Mouse (Mus musculus) spleen, adult 2 months (tissue): ENCODE results near the gene Gpbp1. TPM values are rescaled to one million over a fixed set of nuclear protein-coding genes. Genes with fewer than 3 reads are reported as not detected.

Experiments
- DNase-seq, 2 experiments: peaks; one replicate each; pipeline versions ENCODE4 v3.0.0 to v3.0.0-alpha.2; 2012 to 2021; ENCODE audit warnings: low spot score in 2 of 2, low read depth in 1 of 2
- H3K27ac ChIP-seq: fragments of 200-500 bp; 2 replicates; pipeline ENCODE4 v1.5.1; 2012; ENCODE audit warnings: low read length, inconsistent platforms; ENCODE audit not compliant: insufficient read depth
- H3K27me3 ChIP-seq: fragments of 200-500 bp; 2 replicates; pipeline ENCODE4 v1.6.1; 2012; ENCODE audit warnings: mild to moderate bottlenecking, moderate library complexity, low read length, inconsistent platforms; ENCODE audit not compliant: control insufficient read depth, insufficient read depth
- H3K36me3 ChIP-seq: fragments of 200-500 bp; 2 replicates; pipeline ENCODE4 v1.6.1; 2012; ENCODE audit warnings: mild to moderate bottlenecking, low read length, inconsistent platforms; ENCODE audit not compliant: control insufficient read depth, insufficient read depth
- H3K4me1 ChIP-seq: fragments of 200-500 bp; 2 replicates; pipeline ENCODE4 v1.6.1; 2011; ENCODE audit warnings: inconsistent platforms; ENCODE audit not compliant: control insufficient read depth, insufficient read depth, insufficient read length
- H3K4me3 ChIP-seq: fragments of 200-500 bp; 2 replicates; pipeline ENCODE4 v1.5.1; 2011; ENCODE audit warnings: mild to moderate bottlenecking, inconsistent platforms; ENCODE audit not compliant: insufficient read depth, insufficient read length; ENCODE audit errors: extremely low read depth
- CTCF ChIP-seq: fragments of 200-500 bp; IDR thresholded peaks from 2 replicates; pipeline ENCODE4 v1.5.1; 2011; ENCODE audit warnings: mild to moderate bottlenecking, inconsistent platforms; ENCODE audit not compliant: insufficient read depth, insufficient read length, insufficient replicate concordance; ENCODE audit errors: extremely low read depth
- POLR2A ChIP-seq: fragments of 200-500 bp; IDR thresholded peaks from 2 replicates; pipeline ENCODE4 v1.6.1; 2011; ENCODE audit warnings: low read depth, low read length, inconsistent platforms
- WGBS: fragments of 180-500 bp; shearing (Covaris S2); methylation state at CpG from one replicate; pipeline ENCODE4 v1.1.7; 2018; 5-methylcytosine and 5-hydroxymethylcytosine counted together
- polyA plus RNA-seq: library from polyadenylated mRNA; depleted of rRNA; stranded (reverse); fragments of >200 nt; gene quantifications from 2 replicates; pipeline ENCODE4 v1.2.3, GENCODE M21; 2012

Gene Gpbp1
- polyA plus RNA-seq, 1 experiment, result 1.7 TPM

DNA sequence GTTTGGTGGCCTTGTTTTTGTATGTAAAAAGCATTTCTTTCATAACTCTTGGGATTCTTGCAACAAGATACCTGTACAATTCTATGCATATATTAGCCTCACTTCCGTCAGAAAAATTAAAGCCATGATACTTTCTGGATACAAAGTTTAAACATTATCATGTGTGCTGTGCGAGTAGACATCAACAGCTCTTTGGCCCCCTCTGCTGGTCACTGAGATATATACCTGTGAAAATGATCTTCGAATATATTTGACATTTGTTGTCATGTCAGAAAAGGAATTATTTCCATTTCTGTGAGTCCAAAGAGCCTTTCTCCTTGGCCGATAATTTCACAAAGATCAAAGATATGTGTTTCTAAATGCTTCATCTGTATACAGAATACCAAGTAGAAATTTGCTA is 76.8 kb downstream of the Gpbp1 start:
- 22% methylated on average over 4 of the region's 4 CpGs for WGBS
- H3K4me1 ChIP-seq, result no peaks in the 10 kb centered on the region
- no peak overlapping the region for H3K4me3 ChIP-seq
- no peak overlapping the region for H3K27ac ChIP-seq
- no peaks in the 10 kb centered on the region for H3K36me3 ChIP-seq
- peak; percentile 26; the same call in 1 of the 2 replicates for TF ChIP-seq CTCF
- TF ChIP-seq POLR2A, result no peak
- no peaks in the 10 kb centered on the region for H3K27me3 ChIP-seq
- peak; percentile 15 to 50 for DNase-seq

DNA sequence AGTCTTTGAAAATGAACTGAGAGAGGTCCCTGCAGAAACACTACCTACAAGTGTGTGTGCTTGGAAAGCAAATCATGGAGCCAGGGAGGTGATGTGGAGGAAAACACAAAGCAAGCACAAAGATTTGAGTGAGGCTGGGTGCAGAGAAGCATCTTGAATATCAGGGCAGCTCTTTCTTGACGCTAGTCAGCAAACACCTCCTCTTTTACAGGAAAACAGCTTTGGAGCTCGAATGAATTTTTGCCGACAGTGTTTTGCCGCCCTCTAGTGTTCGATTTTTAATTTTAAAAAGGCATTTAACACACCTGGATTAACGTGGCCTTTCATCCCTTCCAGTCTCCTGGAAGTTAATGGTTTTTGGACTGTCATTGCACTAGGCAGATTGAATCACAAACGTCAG is 79.1 kb downstream of the Gpbp1 start:
- Histone ChIP-seq H3K4me1 (no peaks in the 10 kb centered on the region), H3K27ac (no peak overlapping the region), H3K36me3 (no peaks in the 10 kb centered on the region), H3K27me3 (no peaks in the 10 kb centered on the region), H3K4me3 (no peak overlapping the region)
- no peak for DNase-seq
- TF ChIP-seq POLR2A (no peak), CTCF (no peak)
- 2% methylated on average over 7 of the region's 7 CpGs for WGBS

DNA sequence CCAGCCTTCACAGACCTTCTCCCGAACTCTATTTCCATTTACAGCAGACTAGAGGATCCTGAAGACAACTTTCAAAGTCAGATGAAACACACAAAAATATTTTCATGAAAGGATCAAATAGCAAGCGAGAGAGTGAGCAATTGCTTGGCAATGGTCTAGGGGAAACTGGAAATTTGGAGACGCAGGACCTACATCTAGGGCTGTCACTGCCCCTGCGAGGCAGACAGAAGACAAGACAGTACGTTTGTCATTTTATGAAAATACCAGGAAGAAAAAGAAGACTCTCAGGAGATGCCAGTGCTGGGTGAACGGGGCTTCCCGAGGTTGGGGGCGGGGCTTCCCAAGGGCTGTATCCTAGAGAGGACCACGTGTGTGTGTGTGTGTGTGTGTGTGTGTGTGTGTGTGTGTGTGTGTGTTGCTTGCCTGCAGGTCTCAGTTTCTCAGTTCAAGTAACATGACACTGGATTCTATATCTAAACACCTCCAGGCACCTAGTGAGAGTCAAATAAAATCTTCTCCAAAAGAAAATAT is 83.0 kb downstream of the Gpbp1 start:
- no peak overlapping the region for H3K4me3 ChIP-seq
- 76% methylated on average over 9 of the region's 9 CpGs for WGBS
- no peak for TF ChIP-seq POLR2A
- TF ChIP-seq CTCF, result no peak

DNA sequence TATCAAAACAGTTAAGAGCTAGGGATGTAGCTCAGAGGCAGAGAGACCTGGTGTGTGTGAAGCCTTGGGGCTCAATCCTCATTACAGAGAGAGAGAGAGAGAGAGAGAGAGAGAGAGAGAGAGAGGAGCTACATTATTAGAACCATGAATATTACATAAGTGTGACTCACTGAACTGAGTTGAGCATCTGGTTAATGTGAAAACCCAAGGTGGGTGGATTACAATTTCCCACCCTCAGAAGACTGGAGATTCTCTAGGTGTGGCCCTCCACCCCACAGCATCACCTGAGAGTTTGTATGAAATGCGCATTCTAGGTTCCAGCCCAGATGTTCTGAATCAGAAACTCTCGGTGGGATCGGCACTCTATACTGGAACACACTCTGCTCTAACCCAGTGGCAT is 84.0 kb downstream of the Gpbp1 start:
- Histone ChIP-seq H3K36me3 (no peaks in the 10 kb centered on the region), H3K27me3 (no peaks in the 10 kb centered on the region), H3K4me1 (no peaks in the 10 kb centered on the region), H3K4me3 (no peak overlapping the region), H3K27ac (no peak overlapping the region)
- no peak for TF ChIP-seq CTCF
- TF ChIP-seq POLR2A, result no peak
- WGBS, result 93% methylated on average over 3 of the region's 3 CpGs
- no peak for DNase-seq

More for the DNA sequence above, 83.0 kb downstream of the Gpbp1 start:
- Histone ChIP-seq H3K27me3 (no peaks in the 10 kb centered on the region), H3K36me3 (no peaks in the 10 kb centered on the region), H3K27ac (no peak overlapping the region), H3K4me1 (no peaks in the 10 kb centered on the region)
- DNase-seq, result no peak

DNA sequence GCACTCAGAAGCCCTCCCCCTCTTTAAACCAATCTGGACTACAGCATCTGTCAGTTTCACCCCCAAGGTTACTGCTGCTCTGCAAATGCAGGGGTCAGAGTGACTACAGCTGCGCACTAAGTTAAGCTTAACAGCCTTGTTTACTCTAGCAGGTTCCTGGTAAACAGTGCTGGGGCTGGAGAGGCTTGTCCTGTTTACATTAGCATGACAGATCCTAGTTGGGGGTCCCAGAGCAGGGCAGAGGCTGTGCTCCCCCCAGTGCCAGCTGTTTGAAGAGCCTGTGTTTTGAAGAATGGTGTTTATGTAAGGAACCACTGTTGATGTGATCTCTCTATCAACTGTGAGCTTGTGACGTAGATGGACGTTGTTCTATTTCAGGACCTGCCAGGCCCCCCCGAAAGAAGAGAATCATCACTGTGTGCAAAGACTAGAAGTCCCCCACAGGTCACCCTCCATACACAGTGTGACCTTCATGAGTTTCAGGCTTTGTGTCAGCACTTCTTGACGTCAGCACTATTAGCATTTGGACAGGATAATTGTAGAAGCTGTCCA is 92.2 kb downstream of the Gpbp1 start:
- WGBS, result 76% methylated on average over 5 of the region's 5 CpGs
- Histone ChIP-seq H3K4me3 (no peak overlapping the region), H3K27ac (no peak overlapping the region), H3K27me3 (no peaks in the 10 kb centered on the region), H3K36me3 (no peaks in the 10 kb centered on the region), H3K4me1 (no peaks in the 10 kb centered on the region)
- DNase-seq, result no peak
- TF ChIP-seq POLR2A, result no peak
- TF ChIP-seq CTCF, result no peak

DNA sequence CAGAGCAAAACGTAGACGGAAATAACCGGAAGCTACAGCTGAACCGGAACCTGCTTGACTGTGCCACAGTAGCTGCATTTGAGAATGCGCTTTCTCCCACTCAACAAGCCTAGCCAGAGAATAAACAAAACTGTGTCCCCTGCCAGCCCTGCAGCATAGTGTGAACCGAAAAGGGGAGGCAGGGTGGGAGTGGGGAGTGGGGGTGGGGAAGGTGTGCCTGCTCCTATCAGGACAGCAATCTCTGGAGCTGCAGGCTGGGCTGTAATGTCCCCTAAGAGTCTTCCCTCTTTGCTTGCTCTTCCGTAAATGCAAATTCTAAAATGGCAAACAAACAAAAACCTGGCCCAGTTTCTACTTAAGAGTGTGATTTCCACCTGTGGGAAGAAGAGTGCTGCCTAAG is 92.8 kb downstream of the Gpbp1 start:
- H3K36me3 ChIP-seq, result no peaks in the 10 kb centered on the region
- 32% methylated on average over 7 of the region's 7 CpGs for WGBS
- H3K4me1 ChIP-seq, result no peaks in the 10 kb centered on the region
- H3K4me3 ChIP-seq, result no peak overlapping the region
- no peak overlapping the region for H3K27ac ChIP-seq
- H3K27me3 ChIP-seq, result no peaks in the 10 kb centered on the region
- no peak for DNase-seq
- TF ChIP-seq POLR2A, result no peak
- no peak for TF ChIP-seq CTCF

DNA sequence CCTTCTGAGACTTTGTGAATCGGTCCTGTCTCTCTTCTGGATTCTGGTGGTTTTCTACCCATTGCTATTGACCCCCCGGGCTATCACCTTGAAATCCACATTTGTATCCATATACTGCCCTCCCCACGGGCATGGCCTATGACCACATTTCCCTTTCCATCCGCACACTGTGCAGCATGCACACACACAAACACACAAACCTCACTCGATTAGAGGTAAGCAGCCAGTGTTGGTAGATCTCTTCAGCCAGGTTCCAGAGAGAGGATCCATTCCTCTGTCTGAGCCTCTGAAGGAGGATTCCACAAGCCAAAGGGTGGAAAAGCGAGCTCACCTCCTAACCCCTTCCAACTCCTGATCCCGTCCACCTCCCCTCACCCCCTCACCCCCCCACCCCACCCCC is 94.4 kb downstream of the Gpbp1 start:
- no peaks in the 10 kb centered on the region for H3K36me3 ChIP-seq
- TF ChIP-seq CTCF (no peak), POLR2A (no peak)
- no peaks in the 10 kb centered on the region for H3K27me3 ChIP-seq
- no peak for DNase-seq
- WGBS, result 86% methylated on average over 7 of the region's 7 CpGs
- no peaks in the 10 kb centered on the region for H3K4me1 ChIP-seq
- H3K4me3 ChIP-seq, result no peak overlapping the region
- H3K27ac ChIP-seq, result no peak overlapping the region
